Mouse (Mus musculus) ES-E14 (cell line): Measurements from ENCODE around the gene Bik.

Experiments
- HCFC1 ChIP-seq: IDR thresholded peaks from 2 replicates; pipeline ENCODE4 v1.6.1; 2012; ENCODE audit warnings: low read length, inconsistent platforms, borderline replicate concordance; ENCODE audit not compliant: insufficient read depth
- ZNF384 ChIP-seq: IDR thresholded peaks from 2 replicates; pipeline ENCODE4 v1.6.1; 2012; ENCODE audit warnings: low read depth, low read length, inconsistent platforms

DNA sequence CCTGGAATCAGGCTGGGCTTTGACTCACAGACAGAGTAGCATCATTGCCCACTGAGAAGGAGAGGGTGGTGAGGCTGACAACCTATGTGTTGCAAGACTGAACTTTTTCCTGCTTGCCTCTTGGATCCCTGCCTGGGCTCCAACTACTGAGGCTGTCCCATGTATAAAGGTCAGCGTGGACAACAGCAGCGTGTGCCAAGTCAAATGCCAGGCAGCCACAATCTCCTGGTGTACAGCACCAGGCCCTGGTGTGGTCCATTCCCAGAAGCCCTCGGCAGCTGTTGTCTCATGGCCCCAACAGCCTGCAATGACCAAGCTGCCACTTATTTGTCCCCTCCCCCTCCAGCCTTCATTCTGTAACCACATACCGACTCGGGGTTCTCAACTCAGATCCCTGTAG lies 45.0 kb downstream of the Bik start:
- TF ChIP-seq ZNF384 (no peak), HCFC1 (no peak)
